Mouse (Mus musculus) bone marrow macrophage, adult 2 months (primary cell): ENCODE data around the gene S100a2.

Source experiments
- CTCF ChIP-seq: IDR thresholded peaks from 2 replicates; pipeline ENCODE4 v1.5.1; 2012; ENCODE audit warnings: low read depth, mild to moderate bottlenecking, low read length, moderate library complexity
- POLR2A ChIP-seq: IDR thresholded peaks from 2 replicates; pipeline ENCODE4 v1.6.1; 2012; ENCODE audit warnings: mild to moderate bottlenecking, low read depth, low read length, borderline replicate concordance

DNA sequence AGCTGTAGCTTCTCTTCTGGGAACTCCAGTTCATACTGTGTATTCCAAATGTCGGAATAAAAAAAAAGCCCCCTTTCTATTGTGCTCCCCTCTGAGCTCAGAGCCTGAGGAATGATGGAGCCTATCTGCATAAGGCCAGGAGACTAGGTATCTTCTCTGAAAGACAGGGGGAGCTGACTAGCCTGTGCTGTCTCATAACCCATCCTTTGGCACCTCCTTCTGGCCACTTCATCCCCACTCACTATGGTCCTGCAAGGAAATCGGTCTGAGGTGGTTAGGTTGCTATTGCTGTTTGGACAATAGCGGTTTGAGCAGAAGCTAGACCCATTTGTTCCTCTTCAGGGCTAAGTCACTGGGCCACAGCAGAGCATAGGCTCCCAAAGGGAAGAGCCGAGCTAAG lies 37.8 kb downstream of the S100a2 start:
- TF ChIP-seq POLR2A (no peak), CTCF (no peak)
